Mouse (Mus musculus) stomach, embryonic 16.5 days (tissue): Measurements from ENCODE around the gene Man1c1. TPM values are rescaled to one million over a fixed set of nuclear protein-coding genes. Genes with fewer than 3 reads are reported as not detected.

ENCODE experiments used
- ATAC-seq: fragments of 200-750 bp; cut with Nextera tagmentation; 2 replicates; pipeline ENCODE4 v1.8.0; 2017; ENCODE audit warnings: moderate number of reproducible peaks, moderate TSS enrichment; ENCODE audit not compliant: insufficient read depth, low FRiP score
- H3K27ac ChIP-seq: fragments of 300-500 bp; sonication (generic); 2 replicates; pipeline ENCODE4 v1.5.1; 2014; ENCODE audit warnings: low read length
- H3K27me3 ChIP-seq: fragments of 300-500 bp; sonication (generic); 2 replicates; pipeline ENCODE4 v1.6.1; 2014; ENCODE audit warnings: low read length, control low read depth, mixed read lengths; ENCODE audit not compliant: control insufficient read depth, insufficient read depth
- H3K36me3 ChIP-seq: fragments of 300-500 bp; sonication (generic); 2 replicates; pipeline ENCODE4 v1.6.1; 2014; ENCODE audit warnings: low read length; ENCODE audit not compliant: control insufficient read depth, insufficient read depth
- H3K4me1 ChIP-seq: fragments of 300-500 bp; sonication (generic); 2 replicates; pipeline ENCODE4 v1.6.1; 2014; ENCODE audit warnings: low read length, control low read depth, mixed read lengths; ENCODE audit not compliant: control insufficient read depth, insufficient read depth
- H3K4me2 ChIP-seq: fragments of 300-500 bp; sonication (generic); 2 replicates; pipeline ENCODE4 v1.6.1; 2014; ENCODE audit warnings: low read depth, low read length, mixed read lengths
- H3K4me3 ChIP-seq: fragments of 300-500 bp; sonication (generic); replicated peaks from 2 replicates; pipeline ENCODE4 v1.5.1; 2014; ENCODE audit warnings: mild to moderate bottlenecking, low read length
- H3K9ac ChIP-seq: fragments of 300-500 bp; sonication (generic); 2 replicates; pipeline ENCODE4 v1.6.1; 2014; ENCODE audit warnings: low read length
- H3K9me3 ChIP-seq: fragments of 300-500 bp; sonication (generic); replicated peaks from 2 replicates; pipeline ENCODE4 v1.6.1; 2016; ENCODE audit warnings: low read length, control low read depth; ENCODE audit not compliant: control insufficient read depth
- WGBS: fragments of 180-500 bp; shearing (Covaris S2); extraction: QIAGEN DNeasy Blood & Tissue Kit; methylation state at CpG from one replicate; pipeline ENCODE4 v1.1.7; 2014; 5-methylcytosine and 5-hydroxymethylcytosine counted together
- polyA plus RNA-seq: library from polyadenylated mRNA; unstranded; fragments of >200 nt; fragmentation: Nextera tagmentation; extraction: Ambion mirVana; gene quantifications from 2 replicates; pipeline ENCODE4 v1.2.1, GENCODE M21; 2015

Gene Man1c1
- polyA plus RNA-seq, 1 experiment from 2014 or later, result 1.6 TPM

GRCm38 (mm10) chr4:134563624-134564023 is 140.5 kb downstream of the Man1c1 start:
- 0 out of 2 replicates have a peak, but pooled peaks cover 4% of the 10 kb centered on the region for H3K36me3 ChIP-seq
- H3K27ac ChIP-seq, result no peak overlapping the region
- no peak overlapping the region for H3K4me2 ChIP-seq
- no peak overlapping the region for H3K4me3 ChIP-seq
- no peak overlapping the region for H3K9ac ChIP-seq
- no peak for ATAC-seq
- no peaks in the 10 kb centered on the region for H3K4me1 ChIP-seq
- 86% methylated on average over 16 of the region's 16 CpGs for WGBS
- no peaks in the 10 kb centered on the region for H3K27me3 ChIP-seq
- H3K9me3 ChIP-seq, result no peaks in the 10 kb centered on the region

- ATAC-seq, result no peak
- no peak overlapping the region for H3K27ac ChIP-seq
- no peaks in the 10 kb centered on the region for H3K9me3 ChIP-seq
- H3K4me3 ChIP-seq, result no peak overlapping the region
- no peaks in the 10 kb centered on the region; the same call in 1 of the 2 replicates for H3K4me1 ChIP-seq
- H3K36me3 ChIP-seq, result 0 out of 2 replicates have a peak, but pooled peaks cover 4% of the 10 kb centered on the region
- H3K9ac ChIP-seq, result no peak overlapping the region
- H3K27me3 ChIP-seq, result no peaks in the 10 kb centered on the region
- no peak overlapping the region for H3K4me2 ChIP-seq
- 87% methylated on average over 2 of the region's 2 CpGs for WGBS
Observed at GRCm38 (mm10) chr4:134562014-134562413, 142.1 kb downstream of the Man1c1 start.

DNA sequence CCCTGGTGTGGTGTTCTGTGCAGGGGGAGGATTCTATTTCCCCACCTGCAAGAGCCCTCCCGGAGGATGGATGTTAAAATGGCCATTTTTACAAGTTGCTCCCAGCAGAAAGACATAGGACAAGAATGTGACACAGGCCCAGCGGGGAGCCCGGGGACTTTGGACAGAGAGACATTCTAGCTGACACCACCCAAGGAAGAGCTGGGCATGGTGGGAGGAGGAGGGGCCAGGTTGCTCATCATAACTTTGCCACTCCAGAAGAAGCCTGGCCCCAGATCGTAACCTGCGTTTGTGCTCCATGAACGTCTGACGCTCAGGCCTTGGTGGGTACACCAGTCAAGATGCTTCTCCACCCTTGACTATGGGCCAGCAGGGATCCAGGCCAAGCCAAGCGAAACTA is 143.4 kb downstream of the Man1c1 start:
- Histone ChIP-seq H3K27ac (no peak overlapping the region), H3K4me1 (no peaks in the 10 kb centered on the region; the same call in 1 of the 2 replicates), H3K27me3 (no peaks in the 10 kb centered on the region), H3K9ac (no peak overlapping the region), H3K4me3 (no peak overlapping the region), H3K9me3 (no peaks in the 10 kb centered on the region), H3K4me2 (no peak overlapping the region), H3K36me3 (0 out of 2 replicates have a peak, but pooled peaks cover 4% of the 10 kb centered on the region)
- no peak for ATAC-seq
- 92% methylated on average over 8 of the region's 8 CpGs for WGBS

DNA sequence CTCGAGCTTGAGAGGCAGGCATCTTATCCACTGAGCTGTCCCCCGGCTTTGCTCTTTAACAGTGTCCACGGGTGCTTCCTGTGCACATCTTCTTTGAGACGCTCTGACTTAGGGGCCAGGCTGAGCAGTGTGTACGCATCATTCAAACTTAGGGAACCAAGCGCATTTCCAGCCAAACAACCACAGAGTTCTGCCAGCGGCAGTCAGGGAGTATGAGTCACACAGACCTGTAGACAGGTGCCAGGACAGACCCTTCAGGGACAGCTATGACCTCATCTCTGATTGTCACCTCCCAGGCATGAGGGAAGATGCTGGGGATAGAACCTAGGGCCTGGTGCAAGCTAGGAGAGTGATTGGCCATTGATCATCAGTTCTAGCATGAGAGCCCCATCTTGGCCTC is 144.9 kb downstream of the Man1c1 start:
- Histone ChIP-seq H3K27me3 (no peaks in the 10 kb centered on the region), H3K36me3 (no peaks in the 10 kb centered on the region), H3K4me2 (no peak overlapping the region), H3K4me3 (no peak overlapping the region), H3K4me1 (no peaks in the 10 kb centered on the region; the same call in 1 of the 2 replicates), H3K9ac (no peak overlapping the region), H3K9me3 (no peaks in the 10 kb centered on the region), H3K27ac (no peak overlapping the region)
- 70% methylated on average over 7 of the region's 7 CpGs for WGBS
- no peak for ATAC-seq

GRCm38 (mm10) chr4:134558570-134559113 is 145.4 kb downstream of the Man1c1 start:
- WGBS, result 59% methylated on average over 9 of the region's 9 CpGs
- no peaks in the 10 kb centered on the region; the same call in 1 of the 2 replicates for H3K4me1 ChIP-seq
- no peak overlapping the region for H3K9ac ChIP-seq
- no peak overlapping the region for H3K4me3 ChIP-seq
- no peak overlapping the region for H3K4me2 ChIP-seq
- no peak; the same call in 1 of the 2 replicates for ATAC-seq
- H3K27me3 ChIP-seq, result no peaks in the 10 kb centered on the region
- H3K27ac ChIP-seq, result no peak overlapping the region
- H3K36me3 ChIP-seq, result no peaks in the 10 kb centered on the region
- no peaks in the 10 kb centered on the region for H3K9me3 ChIP-seq

- H3K27ac ChIP-seq, result no peak overlapping the region
Observed at GRCm38 (mm10) chr4:134557626-134558249, 146.4 kb downstream of the Man1c1 start.

GRCm38 (mm10) chr4:134555956-134556580 is 148.0 kb downstream of the Man1c1 start:
- H3K27ac ChIP-seq, result no peak overlapping the region
- 63% methylated on average over 8 of the region's 8 CpGs for WGBS
- no peak for ATAC-seq

More at GRCm38 (mm10) chr4:134557626-134558249, 146.4 kb downstream of the Man1c1 start:
- Histone ChIP-seq H3K4me1 (no peaks in the 10 kb centered on the region; the same call in 1 of the 2 replicates), H3K9ac (no peak overlapping the region), H3K36me3 (no peaks in the 10 kb centered on the region), H3K27me3 (no peaks in the 10 kb centered on the region), H3K4me3 (no peak overlapping the region), H3K4me2 (no peak overlapping the region), H3K9me3 (no peaks in the 10 kb centered on the region)
- no peak for ATAC-seq
- 15% methylated on average over 16 of the region's 16 CpGs for WGBS

DNA sequence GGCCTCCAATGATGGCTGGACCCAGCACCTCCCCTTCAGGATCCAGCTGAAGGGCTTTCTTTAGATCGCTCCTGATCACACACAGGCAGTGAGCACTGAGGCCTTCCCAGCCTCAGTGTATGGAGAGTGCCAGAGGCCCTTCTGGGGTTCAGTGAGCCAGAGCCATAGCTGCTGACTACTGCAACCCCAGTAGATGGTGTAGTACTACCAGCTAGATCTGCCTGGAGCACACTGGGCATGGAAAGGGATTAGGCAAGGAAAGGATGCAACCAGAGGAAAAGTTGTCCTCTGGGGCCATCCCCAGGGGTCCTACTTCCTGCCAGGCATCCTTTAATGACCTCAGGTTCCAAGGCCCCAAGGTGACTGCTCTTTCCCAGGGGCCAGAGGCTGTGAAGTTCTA is 150.5 kb downstream of the Man1c1 start:
- WGBS, result 89% methylated on average over 1 of the region's 1 CpGs
- Histone ChIP-seq H3K4me1 (peaks cover 12% of the 10 kb centered on the region), H3K27ac (no peak overlapping the region), H3K36me3 (peaks cover 10% of the 10 kb centered on the region), H3K9ac (no peak overlapping the region), H3K4me3 (no peak overlapping the region), H3K27me3 (no peaks in the 10 kb centered on the region), H3K9me3 (peaks cover 11% of the 10 kb centered on the region), H3K4me2 (no peak overlapping the region)
- ATAC-seq, result no peak

More at GRCm38 (mm10) chr4:134555956-134556580, 148.0 kb downstream of the Man1c1 start:
- Histone ChIP-seq H3K9me3 (no peaks in the 10 kb centered on the region), H3K36me3 (no peaks in the 10 kb centered on the region), H3K4me2 (no peak overlapping the region), H3K4me1 (peaks cover 9% of the 10 kb centered on the region), H3K9ac (no peak overlapping the region), H3K27me3 (no peaks in the 10 kb centered on the region), H3K4me3 (no peak overlapping the region)
